Mouse (Mus musculus) neural tube, embryonic 11.5 days (tissue): ENCODE measurements at regions not wholly inside any gene's neighbourhood (a gene's known extent, or its start where the extent isn't known, plus 50 kb on each side); places are given as distances from the start of the nearest gene placed in this dataset.

Experiments used
- ATAC-seq: fragments of 200-750 bp; cut with Nextera tagmentation; 2 replicates; pipeline ENCODE4 v1.8.0; 2017; ENCODE audit warnings: moderate number of reproducible peaks, mild to moderate bottlenecking, moderate TSS enrichment, moderate library complexity; ENCODE audit not compliant: insufficient read depth, low FRiP score, low TSS enrichment
- DNase-seq: peaks from one replicate; pipeline ENCODE4 v3.0.0-alpha.2; 2015; ENCODE audit warnings: low spot score
- H3K27ac ChIP-seq: fragments of 300-500 bp; sonication (generic); 2 replicates; pipeline ENCODE4 v1.5.1; 2014; ENCODE audit warnings: low read depth, mild to moderate bottlenecking, low read length
- H3K27me3 ChIP-seq: fragments of 300-500 bp; sonication (generic); 2 replicates; pipeline ENCODE4 v1.6.1; 2014; ENCODE audit warnings: mild to moderate bottlenecking, low read length, mixed read lengths; ENCODE audit not compliant: control insufficient read depth, insufficient read depth
- H3K36me3 ChIP-seq: fragments of 300-500 bp; sonication (generic); 2 replicates; pipeline ENCODE4 v1.6.1; 2014; ENCODE audit warnings: mild to moderate bottlenecking, low read length, moderate library complexity, mixed read lengths; ENCODE audit not compliant: control insufficient read depth, insufficient read depth
- H3K4me1 ChIP-seq: fragments of 300-500 bp; sonication (generic); 2 replicates; pipeline ENCODE4 v1.6.1; 2014; ENCODE audit warnings: low read length, mixed read lengths; ENCODE audit not compliant: control insufficient read depth, insufficient read depth
- H3K4me2 ChIP-seq: fragments of 300-500 bp; sonication (generic); 2 replicates; pipeline ENCODE4 v1.6.1; 2014; ENCODE audit warnings: low read depth, mild to moderate bottlenecking, moderate library complexity
- H3K4me3 ChIP-seq: fragments of 300-500 bp; sonication (generic); 2 replicates; pipeline ENCODE4 v1.5.1; 2014; ENCODE audit warnings: low read depth, low read length
- H3K9ac ChIP-seq: fragments of 300-500 bp; sonication (generic); 2 replicates; pipeline ENCODE4 v1.6.1; 2014; ENCODE audit warnings: mild to moderate bottlenecking, low read length
- H3K9me3 ChIP-seq: fragments of 300-500 bp; sonication (generic); 2 replicates; pipeline ENCODE4 v1.6.1; 2016; ENCODE audit warnings: low read length; ENCODE audit not compliant: control insufficient read depth
- WGBS: fragments of 180-500 bp; shearing (Covaris S2); extraction: QIAGEN DNeasy Blood & Tissue Kit; methylation state at CpG from one replicate; pipeline ENCODE4 v1.1.7; 2014; 5-methylcytosine and 5-hydroxymethylcytosine counted together

DNA sequence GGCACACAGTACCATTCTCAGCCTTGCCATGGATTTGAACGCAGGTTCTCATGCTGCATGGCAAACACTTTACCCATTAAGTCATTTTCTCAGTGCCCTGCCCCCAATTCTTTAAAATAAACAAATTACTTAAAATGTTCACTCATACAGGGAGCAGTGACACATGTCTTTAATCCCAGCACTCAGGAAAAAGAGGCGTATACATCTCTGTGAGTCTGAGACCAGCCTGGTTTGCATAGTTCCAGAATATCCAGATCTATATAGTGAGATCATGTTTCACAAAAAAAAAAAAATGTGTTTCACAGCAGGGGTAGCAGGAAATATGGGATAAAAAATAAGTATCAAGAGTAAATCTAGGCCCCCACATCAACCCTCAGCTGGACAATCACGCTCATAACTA is 191.5 kb downstream of the Rps12 start:
- no peaks in the 10 kb centered on the region for H3K36me3 ChIP-seq
- H3K9me3 ChIP-seq: no peaks in the 10 kb centered on the region
- 87% methylated on average over 3 of the region's 3 CpGs for WGBS
- H3K4me3 ChIP-seq: no peak overlapping the region
- no peak overlapping the region for H3K4me2 ChIP-seq
- H3K4me1 ChIP-seq: no peaks in the 10 kb centered on the region
- H3K27me3 ChIP-seq: no peaks in the 10 kb centered on the region
- ATAC-seq: no peak
- no peak overlapping the region for H3K27ac ChIP-seq
- no peak overlapping the region for H3K9ac ChIP-seq
- no peak for DNase-seq

DNA sequence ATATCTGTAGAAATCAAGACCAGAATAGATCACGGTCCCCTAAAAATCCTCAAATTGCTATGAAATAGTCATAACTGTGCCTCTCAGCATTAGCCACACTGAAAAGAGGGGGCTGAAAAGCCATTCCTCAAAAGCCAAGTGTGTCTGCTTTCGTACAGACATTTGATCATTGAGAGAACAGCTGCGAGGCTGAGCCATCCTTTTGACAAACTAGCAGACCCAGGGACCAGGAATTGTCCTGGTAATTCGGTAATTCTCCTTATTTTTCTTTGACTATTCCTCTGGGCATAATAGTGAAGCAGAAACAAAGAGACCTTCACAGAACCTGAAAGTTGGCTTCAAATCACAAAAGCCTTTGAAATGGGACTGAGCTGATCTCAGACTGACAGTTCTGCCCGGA is 206.8 kb downstream of the Rps12 start:
- H3K27ac ChIP-seq: no peak overlapping the region
- H3K36me3 ChIP-seq: no peaks in the 10 kb centered on the region
- no peaks in the 10 kb centered on the region for H3K27me3 ChIP-seq
- WGBS: 68% methylated on average over 5 of the region's 5 CpGs
- H3K4me2 ChIP-seq: no peak overlapping the region
- no peaks in the 10 kb centered on the region for H3K9me3 ChIP-seq
- DNase-seq: no peak
- H3K4me3 ChIP-seq: no peak overlapping the region
- ATAC-seq: no peak
- H3K9ac ChIP-seq: no peak overlapping the region
- H3K4me1 ChIP-seq: no peaks in the 10 kb centered on the region

DNA sequence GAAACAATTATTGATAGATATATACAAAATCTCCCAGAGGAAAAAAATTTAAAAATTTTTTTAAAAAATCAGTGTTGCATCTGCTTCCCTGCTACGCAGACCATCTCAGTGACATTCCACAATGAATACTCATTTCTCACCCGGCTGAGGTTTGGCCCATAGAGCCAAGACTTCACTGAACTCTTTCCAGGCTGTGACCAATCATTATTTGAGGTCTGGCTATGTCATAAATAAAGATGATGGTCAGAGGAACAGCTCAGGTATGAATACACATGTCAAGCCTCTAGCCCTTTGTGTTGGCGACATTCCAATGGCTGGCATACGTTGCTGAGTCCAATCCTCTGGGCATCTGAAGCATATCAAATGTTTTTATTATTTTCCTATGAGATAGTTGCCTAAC is 216.1 kb downstream of the Rps12 start:
- Histone ChIP-seq H3K9ac (no peak overlapping the region), H3K4me1 (no peaks in the 10 kb centered on the region), H3K27me3 (no peaks in the 10 kb centered on the region), H3K4me3 (no peak overlapping the region), H3K9me3 (no peaks in the 10 kb centered on the region), H3K36me3 (no peaks in the 10 kb centered on the region), H3K27ac (no peak overlapping the region), H3K4me2 (no peak overlapping the region)
- DNase-seq: no peak
- ATAC-seq: no peak
- WGBS: 91% methylated on average over 4 of the region's 4 CpGs

DNA sequence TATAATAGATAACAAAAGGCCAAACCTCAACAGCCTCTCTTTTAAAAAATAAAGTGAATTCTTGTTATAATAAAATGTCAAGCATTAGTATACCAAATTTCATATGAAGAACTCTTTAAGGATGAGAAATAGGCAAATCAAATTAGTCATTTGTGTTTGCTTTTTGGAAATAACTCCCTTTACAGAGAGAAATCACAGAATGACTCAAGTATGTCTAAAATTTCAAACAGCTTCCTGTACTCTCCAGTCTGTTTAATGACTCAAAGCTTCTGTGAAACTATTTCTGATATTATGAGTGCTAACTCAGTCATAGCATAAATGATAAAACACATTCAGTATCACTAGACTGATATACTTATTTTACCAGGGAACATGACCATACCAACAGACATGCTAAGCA is 217.7 kb downstream of the Rps12 start:
- Histone ChIP-seq H3K27me3 (no peaks in the 10 kb centered on the region), H3K9ac (no peak overlapping the region), H3K9me3 (no peaks in the 10 kb centered on the region), H3K4me1 (no peaks in the 10 kb centered on the region), H3K27ac (no peak overlapping the region), H3K4me2 (no peak overlapping the region), H3K4me3 (no peak overlapping the region), H3K36me3 (no peaks in the 10 kb centered on the region)
- no peak for ATAC-seq
- no peak for DNase-seq

DNA sequence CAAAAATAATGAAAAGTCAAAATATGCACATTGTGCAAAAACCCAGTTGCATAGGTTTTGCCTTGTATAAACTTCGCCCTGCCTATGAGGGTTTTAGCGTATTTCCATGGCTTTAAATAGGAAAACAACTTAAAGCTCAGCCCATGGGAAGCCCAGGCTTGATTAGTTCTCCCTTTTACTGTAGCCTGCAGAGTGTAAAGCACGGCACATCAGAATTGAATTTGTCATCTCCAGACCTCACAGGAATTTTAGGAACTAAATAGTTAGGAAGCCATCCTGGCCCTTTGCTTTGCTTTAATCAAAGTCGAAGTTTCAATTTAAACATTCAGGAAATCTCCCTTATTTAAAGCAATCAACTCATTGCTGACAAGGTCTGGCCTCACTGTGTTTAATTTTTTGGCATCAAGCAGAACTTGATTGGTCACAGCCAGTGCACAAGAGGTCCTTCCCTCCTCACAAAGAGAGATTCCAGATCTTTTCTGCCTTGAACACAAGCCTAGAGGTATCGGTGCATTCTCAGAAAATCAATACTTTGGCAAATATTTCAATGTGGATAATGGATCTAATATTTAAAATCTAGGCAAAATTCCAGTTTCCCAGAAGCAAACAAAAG is 211.8 kb upstream of the Eya4 start:
- Histone ChIP-seq H3K27me3 (no peaks in the 10 kb centered on the region), H3K4me2 (no peak overlapping the region), H3K4me3 (no peak overlapping the region), H3K9ac (no peak overlapping the region), H3K4me1 (no peaks in the 10 kb centered on the region), H3K9me3 (no peaks in the 10 kb centered on the region), H3K27ac (no peak overlapping the region), H3K36me3 (no peaks in the 10 kb centered on the region)
- WGBS: 88% methylated on average over 5 of the region's 5 CpGs
- no peak for DNase-seq
- no peak for ATAC-seq

DNA sequence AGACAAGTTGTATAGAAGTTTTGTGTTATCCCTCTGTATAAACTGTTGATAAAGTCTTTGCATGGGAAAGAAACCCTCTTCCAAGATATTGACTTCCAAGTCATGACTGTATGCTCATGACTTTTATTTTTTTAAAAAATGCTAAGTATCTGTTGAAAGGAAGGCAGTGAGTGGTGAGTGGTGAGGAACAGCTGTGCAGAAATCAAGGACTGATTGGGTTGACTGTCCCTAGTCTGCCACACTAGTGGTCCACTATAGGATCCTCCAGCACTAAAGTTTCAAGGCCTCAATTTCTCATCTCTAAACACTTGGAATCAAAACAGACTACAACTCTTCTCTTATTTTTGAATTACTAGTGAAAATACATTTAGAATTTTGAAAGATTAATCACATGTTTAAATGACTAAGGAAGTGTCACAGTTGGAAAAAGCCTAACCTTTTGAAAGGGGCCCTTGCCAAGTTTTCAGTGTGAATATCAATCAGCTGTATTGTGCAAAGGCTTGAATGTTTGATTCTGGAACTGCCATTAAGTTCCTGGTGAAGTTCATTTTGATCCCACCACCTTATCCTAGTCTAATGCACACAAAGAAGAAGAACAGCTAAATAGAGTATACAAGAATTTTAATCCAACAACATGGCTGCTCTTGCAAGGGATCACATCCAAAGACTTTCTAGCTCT is 209.5 kb upstream of the Eya4 start:
- DNase-seq: no peak
- ATAC-seq: no peak
- no peak overlapping the region for H3K4me2 ChIP-seq

DNA sequence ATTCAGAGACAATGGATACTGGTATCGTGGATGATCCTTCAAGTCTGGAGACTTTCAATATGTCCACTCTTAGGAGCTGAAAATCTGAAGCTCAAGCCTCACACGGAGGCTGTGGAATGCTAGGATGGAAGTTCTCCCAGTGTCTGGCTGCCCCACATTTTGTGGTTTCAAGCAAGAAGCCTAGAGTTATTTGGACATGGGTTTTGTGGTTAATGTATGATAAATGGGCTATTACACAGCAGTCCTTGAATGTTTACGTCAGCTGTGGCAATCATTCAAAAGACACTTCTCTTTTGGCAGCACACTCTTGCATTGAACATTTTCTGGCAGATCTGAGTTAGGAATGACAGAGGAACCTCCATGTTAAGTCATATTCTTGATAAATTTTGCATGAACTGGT is 207.2 kb upstream of the Eya4 start:
- ATAC-seq: no peak
- H3K9ac ChIP-seq: no peak overlapping the region
- no peaks in the 10 kb centered on the region for H3K4me1 ChIP-seq
- no peak overlapping the region for H3K27ac ChIP-seq
- WGBS: 80% methylated on average over 3 of the region's 3 CpGs
- no peaks in the 10 kb centered on the region for H3K27me3 ChIP-seq
- H3K4me3 ChIP-seq: no peak overlapping the region
- no peaks in the 10 kb centered on the region for H3K9me3 ChIP-seq
- no peak for DNase-seq
- no peaks in the 10 kb centered on the region for H3K36me3 ChIP-seq
- H3K4me2 ChIP-seq: no peak overlapping the region

More for the DNA sequence above, 209.5 kb upstream of the Eya4 start:
- Histone ChIP-seq H3K4me3 (no peak overlapping the region), H3K27ac (no peak overlapping the region), H3K9ac (no peak overlapping the region), H3K36me3 (no peaks in the 10 kb centered on the region), H3K9me3 (no peaks in the 10 kb centered on the region), H3K4me1 (no peaks in the 10 kb centered on the region), H3K27me3 (no peaks in the 10 kb centered on the region)

DNA sequence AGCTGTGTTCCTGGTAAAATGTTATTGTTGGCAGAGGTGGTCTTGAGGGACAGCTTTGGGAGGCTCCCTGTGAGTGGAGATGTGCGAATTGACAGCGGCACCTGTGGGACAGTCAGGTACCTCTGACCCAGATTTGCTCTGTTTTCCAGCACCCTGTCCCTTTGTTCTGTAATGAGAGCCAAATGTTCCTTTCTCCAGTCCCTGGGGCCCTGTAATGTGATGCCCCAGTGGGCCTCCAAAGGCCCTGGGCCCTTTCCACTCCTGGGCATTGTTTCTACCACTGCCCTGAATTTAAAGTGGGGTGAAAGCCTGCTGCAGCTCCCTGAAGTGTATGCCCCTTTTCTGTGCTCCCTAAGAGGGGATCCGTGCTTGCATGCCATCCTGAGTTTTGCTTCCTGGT is 198.6 kb upstream of the Eya4 start:
- H3K4me3 ChIP-seq: no peak overlapping the region
- H3K4me1 ChIP-seq: peaks cover 4% of the 10 kb centered on the region; the same call in 1 of the 2 replicates
- H3K36me3 ChIP-seq: no peaks in the 10 kb centered on the region
- H3K9me3 ChIP-seq: no peaks in the 10 kb centered on the region
- no peak overlapping the region for H3K27ac ChIP-seq
- no peaks in the 10 kb centered on the region for H3K27me3 ChIP-seq
- ATAC-seq (no peak), DNase-seq (no peak)
- H3K9ac ChIP-seq: no peak overlapping the region
- no peak overlapping the region for H3K4me2 ChIP-seq
- WGBS: 39% methylated on average over 3 of the region's 3 CpGs

DNA sequence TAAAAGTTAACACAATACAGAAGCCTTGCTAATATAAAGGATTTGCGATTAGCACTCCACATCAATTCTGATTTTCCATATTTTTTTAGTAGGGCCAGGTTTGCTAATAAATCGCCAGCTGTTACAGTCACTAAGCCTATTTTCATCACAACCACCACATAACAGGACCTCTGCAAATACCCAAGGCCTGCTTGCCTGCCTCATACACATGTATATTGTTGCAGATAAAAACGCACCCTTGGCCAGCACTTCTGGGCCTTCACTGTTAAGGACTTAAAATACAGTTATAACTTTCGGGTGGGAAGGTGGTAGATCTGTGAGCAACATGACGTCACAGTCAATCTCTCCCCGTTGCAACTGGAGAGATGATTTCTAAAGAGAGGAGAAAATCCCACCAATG is 197.7 kb upstream of the Eya4 start:
- peaks cover 4% of the 10 kb centered on the region; the same call in 1 of the 2 replicates for H3K4me1 ChIP-seq
- no peak overlapping the region for H3K4me3 ChIP-seq
- no peaks in the 10 kb centered on the region for H3K36me3 ChIP-seq
- ATAC-seq: no peak
- no peaks in the 10 kb centered on the region for H3K9me3 ChIP-seq
- H3K9ac ChIP-seq: no peak overlapping the region
- H3K27me3 ChIP-seq: no peaks in the 10 kb centered on the region
- no peak for DNase-seq
- H3K27ac ChIP-seq: no peak overlapping the region
- no peak overlapping the region for H3K4me2 ChIP-seq
- 91% methylated on average over 6 of the region's 6 CpGs for WGBS
